ENCODE assay signal across 5 mouse cellular contexts in the genomic region with DNA sequence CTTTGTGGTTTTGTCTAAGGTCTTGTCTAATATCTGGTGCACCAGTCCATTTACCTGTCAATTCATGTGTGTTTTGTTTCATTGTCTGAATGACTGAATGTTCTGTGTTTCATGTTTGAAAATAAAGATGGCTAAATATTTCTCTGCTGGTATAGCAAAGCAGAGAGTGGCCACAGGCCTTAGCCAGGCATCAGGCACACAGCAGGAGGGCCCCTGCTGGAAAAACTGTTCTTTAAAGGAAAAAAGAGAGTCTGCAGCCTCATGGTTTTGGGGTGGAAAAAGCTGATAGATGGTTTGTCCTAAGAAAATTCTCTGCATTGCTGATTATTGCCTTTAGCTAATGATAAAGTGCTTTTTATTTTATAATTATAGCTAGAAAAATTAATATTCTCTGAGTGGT.
DNase-seq lines count a peak whose midpoint lies in the region.

No protein-coding gene starts in this region.

- DNase-seq in cerebellum, adult 11 months = peak; percentile 23
- DNase-seq in cerebellum, adult 18-20 months = peak; percentile 40 to 58
- peak; percentile 37 for DNase-seq in cerebellum, adult 8-10 months
- peak; percentile 54 for DNase-seq in cerebellum, adult 9-11 months
- DNase-seq in cerebellum, postnatal 36 days = peak; percentile 17 to 24

Comparison
In these comparisons a context has a peak if more than half of its experiments do, and no peak if none do; other contexts are left out.
1. Peak in every context shown above with its lines: DNase-seq.